Mouse (Mus musculus) limb, embryonic 14.5 days (tissue): ENCODE measurements around the gene Traf3ip2. TPM values are rescaled to one million over a fixed set of nuclear protein-coding genes. Genes with fewer than 3 reads are reported as not detected.

Experiments
- ATAC-seq: fragments of 200-750 bp; cut with Nextera tagmentation; 2 replicates; pipeline ENCODE4 v1.8.0; 2017; ENCODE audit warnings: low read depth, moderate number of reproducible peaks, moderate TSS enrichment; ENCODE audit not compliant: low FRiP score
- DNase-seq: peaks from one replicate; pipeline ENCODE4 v3.0.0-alpha.2; 2015; ENCODE audit warnings: low spot score
- H3K27ac ChIP-seq: fragments of 300-500 bp; sonication (generic); replicated peaks from 2 replicates; pipeline ENCODE4 v1.5.1; 2014; ENCODE audit warnings: low read depth, mild to moderate bottlenecking, low read length, moderate library complexity, mixed read lengths
- H3K27me3 ChIP-seq: fragments of 300-500 bp; sonication (generic); 2 replicates; pipeline ENCODE4 v1.6.1; 2014; ENCODE audit warnings: low read length, mixed read lengths; ENCODE audit not compliant: control insufficient read depth, insufficient read depth
- H3K36me3 ChIP-seq: fragments of 300-500 bp; sonication (generic); 2 replicates; pipeline ENCODE4 v1.6.1; 2014; ENCODE audit warnings: mild to moderate bottlenecking, low read length, moderate library complexity, mixed read lengths; ENCODE audit not compliant: control insufficient read depth, insufficient read depth
- H3K4me1 ChIP-seq: fragments of 300-500 bp; sonication (generic); 2 replicates; pipeline ENCODE4 v1.6.1; 2014; ENCODE audit warnings: antibody characterized with exemption, low read length, mixed read lengths; ENCODE audit not compliant: control insufficient read depth, insufficient read depth
- H3K4me2 ChIP-seq: fragments of 300-500 bp; sonication (generic); replicated peaks from 2 replicates; pipeline ENCODE4 v1.6.1; 2014; ENCODE audit warnings: low read depth, mild to moderate bottlenecking, low read length, moderate library complexity; ENCODE audit not compliant: severe bottlenecking
- H3K4me3 ChIP-seq: fragments of 300-500 bp; sonication (generic); replicated peaks from 2 replicates; pipeline ENCODE4 v1.5.1; 2014; ENCODE audit warnings: low read length
- H3K9ac ChIP-seq: fragments of 300-500 bp; sonication (generic); 2 replicates; pipeline ENCODE4 v1.6.1; 2014; ENCODE audit warnings: mild to moderate bottlenecking, low read depth, low read length, moderate library complexity; ENCODE audit not compliant: severe bottlenecking
- H3K9me3 ChIP-seq: fragments of 300-500 bp; sonication (generic); 2 replicates; pipeline ENCODE4 v1.6.1; 2016; ENCODE audit warnings: low read length; ENCODE audit not compliant: control insufficient read depth
- POLR2A ChIP-seq: fragments of 200-500 bp; IDR thresholded peaks from 2 replicates; pipeline ENCODE4 v1.8.0; 2012; ENCODE audit warnings: inconsistent platforms, mild to moderate bottlenecking, moderate library complexity, borderline replicate concordance; ENCODE audit not compliant: insufficient read depth, insufficient read length; ENCODE audit errors: extremely low read depth
- WGBS: fragments of 180-500 bp; shearing (Covaris S2); extraction: QIAGEN DNeasy Blood & Tissue Kit; methylation state at CpG from one replicate; pipeline ENCODE4 v1.1.7; 2014; 5-methylcytosine and 5-hydroxymethylcytosine counted together
- polyA plus RNA-seq, 2 experiments: library from polyadenylated mRNA; depleted of rRNA in 1 of 2; stranded (reverse) in 1 of 2; unstranded in 1 of 2; fragments of >200 nt; fragmentation: Nextera tagmentation in 1 of 2; extraction: Ambion mirVana in 1 of 2; gene quantifications; 2 replicates each; pipeline versions ENCODE4 v1.2.1 to v1.2.3; 2012 to 2014

Gene Traf3ip2
- polyA plus RNA-seq, 2 experiments: 9.0 to 13.3 TPM

GRCm38 (mm10) chr10:39572050-39572671 lies 40.6 kb upstream of the Traf3ip2 start:
- ATAC-seq (no peak), DNase-seq (no peak)
- Histone ChIP-seq H3K36me3 (no peaks in the 10 kb centered on the region), H3K9ac (no peak overlapping the region), H3K4me1 (peaks cover 9% of the 10 kb centered on the region; the same call in 1 of the 2 replicates), H3K4me2 (no peak overlapping the region), H3K27ac (no peak overlapping the region), H3K27me3 (no peaks in the 10 kb centered on the region), H3K9me3 (no peaks in the 10 kb centered on the region), H3K4me3 (no peak overlapping the region)
- no peak for TF ChIP-seq POLR2A
- 63% methylated on average over 9 of the region's 9 CpGs for WGBS

- no peak overlapping the region for H3K4me2 ChIP-seq
- H3K27me3 ChIP-seq: no peaks in the 10 kb centered on the region
- H3K36me3 ChIP-seq: no peaks in the 10 kb centered on the region
- H3K9ac ChIP-seq: no peak overlapping the region
- WGBS: 54% methylated on average over 6 of the region's 6 CpGs
- H3K4me1 ChIP-seq: peaks cover 9% of the 10 kb centered on the region; the same call in 1 of the 2 replicates
- no peak for ATAC-seq
- no peak overlapping the region for H3K4me3 ChIP-seq
- no peaks in the 10 kb centered on the region for H3K9me3 ChIP-seq
- DNase-seq: no peak
- no peak overlapping the region for H3K27ac ChIP-seq
- TF ChIP-seq POLR2A: no peak
These were observed 40.1 kb upstream of the Traf3ip2 start for GRCm38 (mm10) chr10:39572672-39573051.

- no peak for DNase-seq
- H3K27ac ChIP-seq: no peak overlapping the region
- H3K9ac ChIP-seq: no peak overlapping the region
- no peak for TF ChIP-seq POLR2A
- no peak overlapping the region for H3K4me3 ChIP-seq
- 67% methylated on average over 6 of the region's 6 CpGs for WGBS
- no peak overlapping the region for H3K4me2 ChIP-seq
- H3K36me3 ChIP-seq: no peaks in the 10 kb centered on the region
- ATAC-seq: no peak
- H3K9me3 ChIP-seq: no peaks in the 10 kb centered on the region
- H3K27me3 ChIP-seq: no peaks in the 10 kb centered on the region
- H3K4me1 ChIP-seq: 0 out of 2 replicates have a peak, but pooled peaks cover 5% of the 10 kb centered on the region
These were observed 36.3 kb upstream of the Traf3ip2 start for GRCm38 (mm10) chr10:39576466-39576865.

- TF ChIP-seq POLR2A: no peak
- 66% methylated on average over 8 of the region's 8 CpGs for WGBS
- ATAC-seq: no peak
These were observed 32.3 kb upstream of the Traf3ip2 start for GRCm38 (mm10) chr10:39580477-39580876.

GRCm38 (mm10) chr10:39582385-39582784 lies 30.3 kb upstream of the Traf3ip2 start:
- DNase-seq: no peak
- H3K27ac ChIP-seq: no peak overlapping the region

More at GRCm38 (mm10) chr10:39580477-39580876, 32.3 kb upstream of the Traf3ip2 start:
- no peak for DNase-seq
- Histone ChIP-seq H3K9ac (no peak overlapping the region), H3K4me2 (no peak overlapping the region), H3K4me1 (peaks cover 11% of the 10 kb centered on the region; the same call in 1 of the 2 replicates), H3K36me3 (no peaks in the 10 kb centered on the region), H3K9me3 (no peaks in the 10 kb centered on the region), H3K4me3 (no peak overlapping the region), H3K27me3 (no peaks in the 10 kb centered on the region), H3K27ac (no peak overlapping the region)

More at GRCm38 (mm10) chr10:39582385-39582784, 30.3 kb upstream of the Traf3ip2 start:
- ATAC-seq: no peak
- Histone ChIP-seq H3K4me3 (no peak overlapping the region), H3K27me3 (no peaks in the 10 kb centered on the region), H3K4me1 (peaks cover 19% of the 10 kb centered on the region), H3K4me2 (no peak overlapping the region), H3K36me3 (no peaks in the 10 kb centered on the region), H3K9ac (no peak overlapping the region), H3K9me3 (no peaks in the 10 kb centered on the region)
- no peak for TF ChIP-seq POLR2A
- WGBS: 86% methylated on average over 2 of the region's 2 CpGs
